Mouse (Mus musculus) effector memory CD4-positive, alpha-beta T cell, adult 5 months (primary cell): Measurements from ENCODE around the gene Marf1. TPM values are rescaled to one million over a fixed set of nuclear protein-coding genes. Genes with fewer than 3 reads are reported as not detected.

Experiments
- polyA plus RNA-seq: library from polyadenylated mRNA; unstranded; fragments of 100-300 nt; shearing (Covaris generic); gene quantifications from one replicate; pipeline ENCODE4 v1.2.1, GENCODE M21; 2017

Marf1 gene
- polyA plus RNA-seq: 6.5 TPM

GRCm38 (mm10) chr16:14162988-14163416 lies at the start of gene Marf1, which contains the start of gene Nde1:
TSS of gene Marf1 (minus strand) at chr16:14163351.
TSS of gene Nde1 (plus strand) at chr16:14163275.

Other genes starting within 250 kb of the Marf1 start
- not detected for gene 2900011O08Rik, start 176.7 kb downstream of the Marf1 start, polyA plus RNA-seq
- gene Ifitm7, start 176.5 kb downstream of the Marf1 start, polyA plus RNA-seq: not detected
- gene Nde1, start 76 bp downstream of the Marf1 start, polyA plus RNA-seq: 44.1 TPM
- not detected for gene Myh11, start 128.0 kb upstream of the Marf1 start, polyA plus RNA-seq
- 64.7 TPM for gene Fopnl, start 154.1 kb upstream of the Marf1 start, polyA plus RNA-seq
- 37.5 TPM for gene Abcc1, start 198.2 kb upstream of the Marf1 start, polyA plus RNA-seq